Mouse (Mus musculus) telencephalon, adult 2 months (tissue): Measurements from ENCODE around the gene D16Ertd472e.
"Not testable (repeated sequence)": the region's sequence is repeated elsewhere in the genome, so short reads cannot be mapped to it uniquely, and the experiment has no call there.

Experiments used
- DNase-seq: peaks from one replicate; pipeline ENCODE4 v3.0.0-alpha.2; 2011; ENCODE audit warnings: low read depth, low spot score

The D16Ertd472e gene

GRCm38 (mm10) chr16:78573016-78573415 lies 3.5 kb downstream of the D16Ertd472e start:
- peak; percentile 44 for DNase-seq

GRCm38 (mm10) chr16:78564110-78564821 lies 12.2 kb downstream of the D16Ertd472e start:
- DNase-seq, result no peak

GRCm38 (mm10) chr16:78563093-78563971 lies 13.2 kb downstream of the D16Ertd472e start:
- DNase-seq, result no peak

- DNase-seq, result no peak
These were observed 15.9 kb downstream of the D16Ertd472e start for GRCm38 (mm10) chr16:78560627-78561026.

- no peak for DNase-seq
These were observed 16.4 kb downstream of the D16Ertd472e start for GRCm38 (mm10) chr16:78560063-78560462.

- no peak for DNase-seq
These were observed 18.9 kb downstream of the D16Ertd472e start for GRCm38 (mm10) chr16:78557573-78557972.

- DNase-seq, result no peak
These were observed 21.4 kb downstream of the D16Ertd472e start for GRCm38 (mm10) chr16:78554911-78555648.

GRCm38 (mm10) chr16:78547367-78547766 lies 29.1 kb downstream of the D16Ertd472e start:
- DNase-seq, result no peak

GRCm38 (mm10) chr16:78546529-78546928 lies 30.0 kb downstream of the D16Ertd472e start:
- no peak for DNase-seq

- DNase-seq, result no peak
These were observed 35.9 kb downstream of the D16Ertd472e start for GRCm38 (mm10) chr16:78540376-78541246.

GRCm38 (mm10) chr16:78537798-78538422 lies 38.6 kb downstream of the D16Ertd472e start:
- DNase-seq, result no peak

- no peak for DNase-seq
These were observed 39.2 kb downstream of the D16Ertd472e start for GRCm38 (mm10) chr16:78537322-78537721.

- DNase-seq, result no peak
These were observed 42.0 kb downstream of the D16Ertd472e start for GRCm38 (mm10) chr16:78534468-78534867.

GRCm38 (mm10) chr16:78531957-78532605 lies 44.4 kb downstream of the D16Ertd472e start:
- DNase-seq, result no peak

GRCm38 (mm10) chr16:78522974-78523373 lies 53.5 kb downstream of the D16Ertd472e start:
- no peak for DNase-seq

GRCm38 (mm10) chr16:78518697-78519096 lies 57.8 kb downstream of the D16Ertd472e start:
- no peak for DNase-seq

GRCm38 (mm10) chr16:78517171-78517570 lies 59.3 kb downstream of the D16Ertd472e start:
- no peak for DNase-seq

GRCm38 (mm10) chr16:78511526-78511925 lies 65.0 kb downstream of the D16Ertd472e start:
- no peak for DNase-seq

GRCm38 (mm10) chr16:78502492-78502891 lies 74.0 kb downstream of the D16Ertd472e start:
- no peak for DNase-seq

- not testable (repeated sequence) for DNase-seq
These were observed 83.8 kb downstream of the D16Ertd472e start for GRCm38 (mm10) chr16:78492696-78493095.
